In the genomic region with DNA sequence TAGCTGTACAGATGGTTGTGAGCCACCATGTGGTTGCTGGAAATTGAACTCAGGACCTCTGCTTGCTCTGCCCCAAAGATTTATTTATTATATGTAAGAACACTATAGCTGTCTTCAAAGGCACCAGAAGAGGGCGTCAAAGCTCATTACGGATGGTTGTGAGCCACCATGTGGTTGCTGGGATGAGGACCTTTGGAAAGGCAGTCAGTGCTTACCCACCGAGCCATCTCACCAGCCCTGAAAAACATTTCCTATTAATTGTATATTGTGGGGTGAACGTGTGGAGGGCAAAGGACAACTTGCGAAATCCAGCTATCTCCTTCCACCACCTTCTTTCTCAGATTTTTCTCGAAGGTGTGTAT, we compare ENCODE assay signal across 8 mouse cellular contexts. TPM values are rescaled to one million over a fixed set of nuclear protein-coding genes. Genes with fewer than 3 reads are reported as not detected.
DNase-seq lines count a peak whose midpoint lies in the region; ATAC-seq and TF ChIP-seq lines count a peak whose summit lies in the region.

No protein-coding gene starts in this region.

- no peak for ATAC-seq in heart, embryonic 14.5 days (ENCODE audit: insufficient number of reproducible peaks, insufficient read depth, low FRiP score, low read depth)
- peak; percentile 31; the same call in 1 of the 2 replicates for ATAC-seq in stomach, postnatal 0 days (ENCODE audit: low FRiP score, low TSS enrichment)

- intact Hi-C loops in heart, postnatal 14 days (cut with DNase I), result loop anchor here (1.0 to 5.0 kb wide), 4 partner anchors 97 to 257 kb away; no protein-coding TSS in a partner anchor

- peak overlapping the region; percentile 43 to 44 for H3K4me3 ChIP-seq in heart, embryonic 14.5 days (ENCODE audit: control insufficient read depth in 1 of 2, insufficient read depth in 1 of 2, low read depth in 1 of 2, low read length in 2 of 2)
- peak overlapping the region; percentile 59 for H3K4me3 ChIP-seq in embryonic facial prominence, embryonic 10.5 days
- no peak overlapping the region for H3K4me3 ChIP-seq in stomach, postnatal 0 days (ENCODE audit: low read depth, low read length)

- no peak overlapping the region for H3K27ac ChIP-seq in heart, embryonic 14.5 days (replicated peaks in 1 of 2; ENCODE audit: control insufficient read depth in 1 of 2, insufficient read depth in 1 of 2, low read depth in 2 of 2, low read length in 2 of 2)
- no peak overlapping the region for H3K27ac ChIP-seq in embryonic facial prominence, embryonic 10.5 days (replicated peaks)
- H3K27ac ChIP-seq in stomach, postnatal 0 days (replicated peaks), result no peak overlapping the region

- TF ChIP-seq CTCF in stomach, postnatal 0 days (IDR thresholded peaks at IDR 0.05; ENCODE audit: low read depth), result no peak; the same call in 1 of the 2 replicates

- no peak for DNase-seq in heart, postnatal 14 days
- DNase-seq in ES-CJ7 (ENCODE audit: low read depth, low spot score), result peak; percentile 93
- DNase-seq in embryonic facial prominence, embryonic 10.5 days (ENCODE audit: low spot score), result peak; percentile 43
- peak; percentile 18 for DNase-seq in hindlimb bud, embryonic 11.5 days (ENCODE audit: extremely low spot score, low read depth, low spot score)
- DNase-seq in lung, postnatal 10 days, result peak; percentile 30
- no peak for DNase-seq in stomach, postnatal 0 days (ENCODE audit: low spot score)
- DNase-seq in gastrocnemius, adult 8-10 months (ENCODE audit: low spot score in 2 of 2), result no peak

- TF ChIP-seq EP300 in stomach, postnatal 0 days (optimal IDR thresholded peaks at IDR 0.05), result no peak

- no peaks in the 10 kb centered on the region for H3K9me3 ChIP-seq in heart, embryonic 14.5 days (ENCODE audit: control insufficient read depth, low read length)
- H3K9me3 ChIP-seq in embryonic facial prominence, embryonic 10.5 days, result no peaks in the 10 kb centered on the region
- H3K9me3 ChIP-seq in stomach, postnatal 0 days (ENCODE audit: control insufficient read depth, low read length), result no peaks in the 10 kb centered on the region

- no peaks in the 10 kb centered on the region for H3K36me3 ChIP-seq in heart, embryonic 14.5 days (ENCODE audit: control insufficient read depth, insufficient read depth, low read length)
- H3K36me3 ChIP-seq in embryonic facial prominence, embryonic 10.5 days (replicated peaks), result no peaks in the 10 kb centered on the region
- H3K36me3 ChIP-seq in stomach, postnatal 0 days (ENCODE audit: control insufficient read depth, insufficient read depth, low read length), result no peaks in the 10 kb centered on the region

- H3K4me2 ChIP-seq in heart, embryonic 14.5 days (ENCODE audit: low read length), result peak overlapping the region; percentile 91
- H3K4me2 ChIP-seq in stomach, postnatal 0 days (replicated peaks; ENCODE audit: low read depth), result peak overlapping the region; percentile 75

- H3K27me3 ChIP-seq in heart, embryonic 14.5 days (ENCODE audit: control insufficient read depth, insufficient read depth, low read length), result no peaks in the 10 kb centered on the region
- no peaks in the 10 kb centered on the region for H3K27me3 ChIP-seq in embryonic facial prominence, embryonic 10.5 days (replicated peaks; ENCODE audit: low read depth, poor library complexity, severe bottlenecking)
- no peaks in the 10 kb centered on the region for H3K27me3 ChIP-seq in stomach, postnatal 0 days (ENCODE audit: control insufficient read depth, insufficient read depth, low read length)

- 2% methylated on average over 6 of the region's 6 CpGs for WGBS in heart, embryonic 14.5 days
- WGBS in embryonic facial prominence, embryonic 10.5 days, result 4% methylated on average over 6 of the region's 6 CpGs
- WGBS in stomach, postnatal 0 days, result 4% methylated on average over 6 of the region's 6 CpGs

- peak overlapping the region; percentile 48; the same call in 1 of the 2 replicates for H3K9ac ChIP-seq in heart, embryonic 14.5 days (ENCODE audit: low read length)
- no peak overlapping the region for H3K9ac ChIP-seq in stomach, postnatal 0 days (ENCODE audit: low read length)

- peaks cover 5 to 10% of the 10 kb centered on the region in 2 experiments; a peak in 3 of 4 replicates for H3K4me1 ChIP-seq in heart, embryonic 14.5 days (ENCODE audit: control insufficient read depth in 2 of 2, insufficient read depth in 2 of 2, low read length in 2 of 2)
- peaks cover 18% of the 10 kb centered on the region for H3K4me1 ChIP-seq in embryonic facial prominence, embryonic 10.5 days
- no peaks in the 10 kb centered on the region for H3K4me1 ChIP-seq in stomach, postnatal 0 days (replicated peaks; ENCODE audit: control insufficient read depth, insufficient read depth)

RNA-seq across cellular contexts. Expression of gene Hnf1a, which starts 8.0 kb away (rescaled TPM):
- polyA plus RNA-seq in heart, embryonic 14.5 days (2014; fragmentation: Nextera tagmentation; extraction: Ambion mirVana), result not detected in 2 replicates
- total RNA-seq in heart, postnatal 14 days (2021), result under 1 TPM in 1 of 2 experiments, not detected in 1; 0.10 TPM
- polyA plus RNA-seq in embryonic facial prominence, embryonic 10.5 days (2016; fragmentation: Nextera tagmentation; extraction: Ambion mirVana), result 0.06 TPM in 2 replicates
- polyA plus RNA-seq in stomach, postnatal 0 days (2015; fragmentation: Nextera tagmentation; extraction: Ambion mirVana), result 5.4 and 5.7 TPM in 2 replicates
- total RNA-seq in gastrocnemius, adult 8-10 months (2022), result not detected

RNA-seq across cellular contexts. Expression of gene Sppl3, which starts 32.1 kb away (rescaled TPM):
- 35.1 and 39.9 TPM in 2 replicates for polyA plus RNA-seq in heart, embryonic 14.5 days (2014; fragmentation: Nextera tagmentation; extraction: Ambion mirVana)
- total RNA-seq in heart, postnatal 14 days (2021), result 10 to 100 TPM; 40.6 to 42.5 TPM
- polyA plus RNA-seq in embryonic facial prominence, embryonic 10.5 days (2016; fragmentation: Nextera tagmentation; extraction: Ambion mirVana), result 12.5 and 13.1 TPM in 2 replicates
- polyA plus RNA-seq in stomach, postnatal 0 days (2015; fragmentation: Nextera tagmentation; extraction: Ambion mirVana), result 25.2 and 39.8 TPM in 2 replicates
- total RNA-seq in gastrocnemius, adult 8-10 months (2022), result 10 to 100 TPM; 18.2 to 20.9 (median 20.0) TPM

RNA-seq across cellular contexts. Expression of gene 2210016L21Rik, which starts 36.9 kb away (rescaled TPM):
- polyA plus RNA-seq in heart, embryonic 14.5 days (2014; fragmentation: Nextera tagmentation; extraction: Ambion mirVana), result 38.5 and 38.8 TPM in 2 replicates
- total RNA-seq in heart, postnatal 14 days (2021), result 10 to 100 TPM; 28.6 to 31.2 TPM
- polyA plus RNA-seq in embryonic facial prominence, embryonic 10.5 days (2016; fragmentation: Nextera tagmentation; extraction: Ambion mirVana), result 45.4 and 47.7 TPM in 2 replicates
- polyA plus RNA-seq in stomach, postnatal 0 days (2015; fragmentation: Nextera tagmentation; extraction: Ambion mirVana), result 39.2 and 49.8 TPM in 2 replicates
- 10 to 100 TPM; 16.9 to 29.0 (median 26.0) TPM for total RNA-seq in gastrocnemius, adult 8-10 months (2022)

RNA-seq across cellular contexts. Expression of gene Oasl1, which starts 55.8 kb away (rescaled TPM):
- polyA plus RNA-seq in heart, embryonic 14.5 days (2014; fragmentation: Nextera tagmentation; extraction: Ambion mirVana), result 0.45 and 0.70 TPM in 2 replicates
- total RNA-seq in heart, postnatal 14 days (2021), result under 1 TPM in 1 of 2 experiments, not detected in 1; 0.83 TPM
- 0.24 TPM in 1 of 2 replicates, not detected in the other for polyA plus RNA-seq in embryonic facial prominence, embryonic 10.5 days (2016; fragmentation: Nextera tagmentation; extraction: Ambion mirVana)
- polyA plus RNA-seq in stomach, postnatal 0 days (2015; fragmentation: Nextera tagmentation; extraction: Ambion mirVana), result 14.1 and 14.6 TPM in 2 replicates
- total RNA-seq in gastrocnemius, adult 8-10 months (2022), result not detected

Comparison
In these comparisons a context has a peak if more than half of its experiments do, and no peak if none do; other contexts are left out.
1. DNase-seq: peak in ES-CJ7 (single experiment), embryonic facial prominence, embryonic 10.5 days (single experiment), hindlimb bud, embryonic 11.5 days (single experiment) and lung, postnatal 10 days (single experiment); none in heart, postnatal 14 days (0 of 2), stomach, postnatal 0 days (single experiment) and gastrocnemius, adult 8-10 months (0 of 2).